Mouse (Mus musculus) adrenal gland, postnatal 10 days (tissue): ENCODE data around the gene Hist2h4. TPM values are rescaled to one million over a fixed set of nuclear protein-coding genes. Genes with fewer than 3 reads are reported as not detected.
A peak's percentile ranks its signal among the peaks of the same experiment; 100 is the strongest.
"Not testable (repeated sequence)": the region's sequence is repeated elsewhere in the genome, so short reads cannot be mapped to it uniquely, and the experiment has no call there.

Experiments used
- DNase-seq: peaks from one replicate; pipeline ENCODE4 v3.0.0; 2021; ENCODE audit warnings: mixed read lengths
- long read RNA-seq, 2 experiments: library from polyadenylated mRNA; stranded (forward); transcript quantifications; one replicate each; pipeline ENCODE4 v2.0.0; 2021
- total RNA-seq, 2 experiments: library from RNA; stranded (reverse); gene quantifications; 2 replicates each; pipeline ENCODE4 v1.2.3; 2021

Gene Hist2h4
- total RNA-seq = 10 to 100 TPM; 71.1 to 77.9 TPM
- long read RNA-seq, experiment 1 = 0 reads
- long read RNA-seq, experiment 2 = 0 reads

- peak; percentile 95 for DNase-seq
Observed at GRCm38 (mm10) chr3:96262979-96263550, at the start of gene Hist2h4. Gene Hist2h4, minus strand, starts transcription at chr3:96263311.

- DNase-seq = peak; percentile 21
Observed at GRCm38 (mm10) chr3:96312341-96313098, 49.4 kb upstream of the Hist2h4 start.

GRCm38 (mm10) chr3:96309441-96309840 lies 46.3 kb upstream of the Hist2h4 start:
- no peak for DNase-seq

GRCm38 (mm10) chr3:96306506-96306905 lies 43.4 kb upstream of the Hist2h4 start:
- no peak for DNase-seq

GRCm38 (mm10) chr3:96302076-96302475 lies 39.0 kb upstream of the Hist2h4 start:
- no peak for DNase-seq

GRCm38 (mm10) chr3:96300706-96301529 lies 37.8 kb upstream of the Hist2h4 start:
- no peak for DNase-seq

GRCm38 (mm10) chr3:96299562-96299961 lies 36.5 kb upstream of the Hist2h4 start:
- DNase-seq = no peak

GRCm38 (mm10) chr3:96298360-96298759 lies 35.2 kb upstream of the Hist2h4 start:
- no peak for DNase-seq

GRCm38 (mm10) chr3:96293787-96294186 lies 30.7 kb upstream of the Hist2h4 start, which contains the start of gene Fcgr1:
Gene Fcgr1, minus strand, starts transcription at chr3:96293969.
- DNase-seq = no peak

GRCm38 (mm10) chr3:96293368-96293767 lies 30.3 kb upstream of the Hist2h4 start:
- no peak for DNase-seq

GRCm38 (mm10) chr3:96292641-96293040 lies 29.5 kb upstream of the Hist2h4 start:
- DNase-seq = no peak

GRCm38 (mm10) chr3:96290727-96291126 lies 27.6 kb upstream of the Hist2h4 start:
- DNase-seq = not testable (repeated sequence)

GRCm38 (mm10) chr3:96289201-96289600 lies 26.1 kb upstream of the Hist2h4 start:
- DNase-seq = no peak

- not testable (repeated sequence) for DNase-seq
Observed at GRCm38 (mm10) chr3:96287334-96287733, 24.2 kb upstream of the Hist2h4 start.

GRCm38 (mm10) chr3:96284457-96284856 lies 21.3 kb upstream of the Hist2h4 start:
- peak; percentile 49 for DNase-seq

- no peak for DNase-seq
Observed at GRCm38 (mm10) chr3:96280660-96281059, 17.5 kb upstream of the Hist2h4 start.

- DNase-seq = peak; percentile 94
Observed at GRCm38 (mm10) chr3:96277800-96278624, 14.9 kb upstream of the Hist2h4 start.

- peak; percentile 38 for DNase-seq
Observed at GRCm38 (mm10) chr3:96277428-96277799, 14.3 kb upstream of the Hist2h4 start.

GRCm38 (mm10) chr3:96273591-96274465 lies 10.7 kb upstream of the Hist2h4 start:
- no peak for DNase-seq

GRCm38 (mm10) chr3:96269511-96270474 lies 6.7 kb upstream of the Hist2h4 start, which contains the start of gene Hist2h2bb:
Gene Hist2h2bb, plus strand, starts transcription at chr3:96269752.
- DNase-seq = peak; percentile 89
